Comparison of ENCODE assay signal across 20 mouse cellular contexts in genomic region chr7:116111546-116111945, GRCm38 (mm10). TPM values are rescaled to one million over a fixed set of nuclear protein-coding genes. Genes with fewer than 3 reads are reported as not detected.
DNase-seq lines count a peak whose midpoint lies in the region; ATAC-seq lines count a peak whose summit lies in the region.
"Had no signal": no experiment of that assay in that cellular context is flagged by ENCODE, and none has a peak within 500 bp of the region (broad histone marks: within the 10 kb centered on the region; RNA-seq: fewer than 3 reads in every experiment).

No protein-coding gene starts in this region.

- no peaks in the 10 kb centered on the region for H3K4me1 ChIP-seq in embryonic facial prominence, embryonic 15.5 days
- peaks cover 7% of the 10 kb centered on the region; the same call in 1 of the 2 replicates for H3K4me1 ChIP-seq in embryonic facial prominence, embryonic 10.5 days
- H3K4me1 ChIP-seq in intestine, embryonic 14.5 days (replicated peaks; ENCODE audit: control insufficient read depth, insufficient read depth, low read length), result no peaks in the 10 kb centered on the region
- H3K4me1 ChIP-seq in intestine, embryonic 15.5 days (replicated peaks), result no peaks in the 10 kb centered on the region
- H3K4me1 ChIP-seq: embryonic facial prominence, embryonic 12.5 days; forebrain, embryonic 13.5 days; hindbrain, embryonic 15.5 days had no signal

- 78% methylated on average over 6 of the region's 6 CpGs for WGBS in embryonic facial prominence, embryonic 15.5 days
- WGBS in embryonic facial prominence, embryonic 10.5 days, result 89% methylated on average over 6 of the region's 6 CpGs
- WGBS in intestine, embryonic 14.5 days, result 84% methylated on average over 6 of the region's 6 CpGs
- WGBS in intestine, embryonic 15.5 days, result 87% methylated on average over 6 of the region's 6 CpGs

- ATAC-seq in embryonic facial prominence, embryonic 15.5 days (ENCODE audit: insufficient number of reproducible peaks, low FRiP score, low TSS enrichment, low read depth), result peak; percentile 30; the same call in 1 of the 2 replicates
- ATAC-seq in intestine, embryonic 14.5 days (replicated peaks; ENCODE audit: low FRiP score, low TSS enrichment, low read depth), result no peak
- no peak for ATAC-seq in intestine, embryonic 15.5 days
- ATAC-seq: forebrain, embryonic 13.5 days had no signal

- no peak for DNase-seq in embryonic facial prominence, embryonic 10.5 days (ENCODE audit: low spot score)
- peak; percentile 38 for DNase-seq in intestine, embryonic 14.5 days (ENCODE audit: low spot score)
- DNase-seq in urinary bladder, adult 2 months (ENCODE audit: low spot score), result peak; percentile 7
- no peak for DNase-seq in urinary bladder, adult 18-20 months (ENCODE audit: low spot score in 2 of 2)
- no peak for DNase-seq in cerebellum, adult 9-11 months
- DNase-seq: adrenal gland, adult 2 months; adrenal gland, postnatal 25 days; cerebellum, adult 18-20 months; embryo, embryonic 11 days; gastrocnemius, adult 2 months; gastrocnemius, postnatal 36 days; heart, adult 18-20 months; heart, postnatal 36 days; kidney, adult 11 months had no signal

- no peak overlapping the region for H3K4me3 ChIP-seq in embryonic facial prominence, embryonic 15.5 days (replicated peaks)
- H3K4me3 ChIP-seq in embryonic facial prominence, embryonic 10.5 days, result no peak overlapping the region
- H3K4me3 ChIP-seq in intestine, embryonic 14.5 days (ENCODE audit: low read depth, low read length), result no peak overlapping the region
- H3K4me3 ChIP-seq in intestine, embryonic 15.5 days (replicated peaks), result no peak overlapping the region
- H3K4me3 ChIP-seq: embryonic facial prominence, embryonic 12.5 days; forebrain, embryonic 13.5 days; gastrocnemius, adult 2 months; hindbrain, embryonic 15.5 days had no signal

- no peak overlapping the region for H3K9ac ChIP-seq in embryonic facial prominence, embryonic 15.5 days
- no peak overlapping the region for H3K9ac ChIP-seq in intestine, embryonic 14.5 days (ENCODE audit: low read length)
- H3K9ac ChIP-seq in intestine, embryonic 15.5 days, result no peak overlapping the region
- H3K9ac ChIP-seq: embryonic facial prominence, embryonic 12.5 days; forebrain, embryonic 13.5 days; hindbrain, embryonic 15.5 days had no signal

- H3K9me3 ChIP-seq in embryonic facial prominence, embryonic 15.5 days (replicated peaks), result no peaks in the 10 kb centered on the region
- no peaks in the 10 kb centered on the region for H3K9me3 ChIP-seq in embryonic facial prominence, embryonic 10.5 days
- no peaks in the 10 kb centered on the region for H3K9me3 ChIP-seq in intestine, embryonic 14.5 days (ENCODE audit: control insufficient read depth, low read length)
- no peaks in the 10 kb centered on the region for H3K9me3 ChIP-seq in intestine, embryonic 15.5 days
- H3K9me3 ChIP-seq: embryonic facial prominence, embryonic 12.5 days; forebrain, embryonic 13.5 days; hindbrain, embryonic 15.5 days had no signal

- H3K27me3 ChIP-seq in embryonic facial prominence, embryonic 15.5 days, result no peaks in the 10 kb centered on the region
- H3K27me3 ChIP-seq in embryonic facial prominence, embryonic 10.5 days (replicated peaks; ENCODE audit: low read depth, poor library complexity, severe bottlenecking), result no peaks in the 10 kb centered on the region
- H3K27me3 ChIP-seq in intestine, embryonic 14.5 days (replicated peaks; ENCODE audit: control insufficient read depth, insufficient read depth, low read length), result no peaks in the 10 kb centered on the region
- no peaks in the 10 kb centered on the region for H3K27me3 ChIP-seq in intestine, embryonic 15.5 days (replicated peaks)
- H3K27me3 ChIP-seq: embryonic facial prominence, embryonic 12.5 days; forebrain, embryonic 13.5 days; hindbrain, embryonic 15.5 days had no signal

- H3K36me3 ChIP-seq in embryonic facial prominence, embryonic 15.5 days, result peaks cover 1% of the 10 kb centered on the region
- H3K36me3 ChIP-seq in embryonic facial prominence, embryonic 10.5 days (replicated peaks), result peaks cover 18% of the 10 kb centered on the region
- H3K36me3 ChIP-seq in intestine, embryonic 14.5 days (ENCODE audit: control insufficient read depth, insufficient read depth, low read length), result peaks cover 2% of the 10 kb centered on the region; the same call in 1 of the 2 replicates
- no peaks in the 10 kb centered on the region for H3K36me3 ChIP-seq in intestine, embryonic 15.5 days
- H3K36me3 ChIP-seq: hindbrain, embryonic 15.5 days had no signal

- H3K4me2 ChIP-seq in embryonic facial prominence, embryonic 15.5 days (replicated peaks), result no peak overlapping the region
- no peak overlapping the region for H3K4me2 ChIP-seq in intestine, embryonic 14.5 days (ENCODE audit: low read length)
- H3K4me2 ChIP-seq in intestine, embryonic 15.5 days (replicated peaks), result no peak overlapping the region
- H3K4me2 ChIP-seq: embryonic facial prominence, embryonic 12.5 days; forebrain, embryonic 13.5 days; heart, embryonic 11.5 days; hindbrain, embryonic 15.5 days had no signal

- H3K27ac ChIP-seq in embryonic facial prominence, embryonic 15.5 days (replicated peaks), result no peak overlapping the region
- no peak overlapping the region for H3K27ac ChIP-seq in embryonic facial prominence, embryonic 10.5 days (replicated peaks)
- no peak overlapping the region for H3K27ac ChIP-seq in intestine, embryonic 14.5 days (ENCODE audit: low read depth)
- H3K27ac ChIP-seq in intestine, embryonic 15.5 days, result no peak overlapping the region
- H3K27ac ChIP-seq: embryonic facial prominence, embryonic 12.5 days; forebrain, embryonic 13.5 days; gastrocnemius, adult 2 months; hindbrain, embryonic 15.5 days had no signal

RNA-seq across cellular contexts. Expression of gene Gm4353, which starts 27.1 kb away (rescaled TPM):
- polyA plus RNA-seq in embryonic facial prominence, embryonic 15.5 days (2015; fragmentation: Nextera tagmentation; extraction: Ambion mirVana), result 0.71 and 1.7 TPM in 2 replicates
- polyA plus RNA-seq in embryonic facial prominence, embryonic 10.5 days (2016; fragmentation: Nextera tagmentation; extraction: Ambion mirVana), result 1.3 and 1.4 TPM in 2 replicates
- polyA plus RNA-seq in intestine, embryonic 14.5 days (2014; fragmentation: Nextera tagmentation; extraction: Ambion mirVana), result 0.58 and 0.91 TPM in 2 replicates
- polyA plus RNA-seq in intestine, embryonic 15.5 days (2015; fragmentation: Nextera tagmentation; extraction: Ambion mirVana), result 0.44 and 0.62 TPM in 2 replicates
- 1.0 and 1.3 TPM in 2 replicates for polyA plus RNA-seq in urinary bladder, adult 2 months (2012; rRNA removed)

Comparison
In these comparisons a context has a peak if more than half of its experiments do, and no peak if none do; other contexts are left out.
1. DNase-seq: peak in intestine, embryonic 14.5 days (single experiment) and urinary bladder, adult 2 months (single experiment); none in embryonic facial prominence, embryonic 10.5 days (single experiment), urinary bladder, adult 18-20 months (0 of 2) and cerebellum, adult 9-11 months (single experiment).